Mouse (Mus musculus): Measurements from ENCODE around the gene Col23a1.

GRCm38 (mm10) chr11:51442599-51442998, 152.9 kb downstream of the Col23a1 start:
- TF ChIP-seq CTCF (IDR thresholded peaks at IDR 0.05; ENCODE audit: low read depth, low read length) (no peak), GATA1 (IDR thresholded peaks at IDR 0.05; ENCODE audit: borderline replicate concordance, low read length) (no peak), POLR2AphosphoS5 (IDR thresholded peaks at IDR 0.05; ENCODE audit: insufficient replicate concordance, low read depth, low read length) (no peak), TAL1 (conservative IDR thresholded peaks at IDR 0.05; ENCODE audit: low read depth, low read length) (no peak), GATA2 (IDR thresholded peaks at IDR 0.05; ENCODE audit: borderline replicate concordance, low read depth, low read length) (no peak)
